Mouse (Mus musculus): ENCODE data around the gene Neurl3. TPM values are rescaled to one million over a fixed set of nuclear protein-coding genes. Genes with fewer than 3 reads are reported as not detected.
A peak's percentile ranks its signal among the peaks of the same experiment; 100 is the strongest.

Neurl3 gene
- polyA plus RNA-seq, 1 experiment from 2014 or later: 0.90 TPM

DNA sequence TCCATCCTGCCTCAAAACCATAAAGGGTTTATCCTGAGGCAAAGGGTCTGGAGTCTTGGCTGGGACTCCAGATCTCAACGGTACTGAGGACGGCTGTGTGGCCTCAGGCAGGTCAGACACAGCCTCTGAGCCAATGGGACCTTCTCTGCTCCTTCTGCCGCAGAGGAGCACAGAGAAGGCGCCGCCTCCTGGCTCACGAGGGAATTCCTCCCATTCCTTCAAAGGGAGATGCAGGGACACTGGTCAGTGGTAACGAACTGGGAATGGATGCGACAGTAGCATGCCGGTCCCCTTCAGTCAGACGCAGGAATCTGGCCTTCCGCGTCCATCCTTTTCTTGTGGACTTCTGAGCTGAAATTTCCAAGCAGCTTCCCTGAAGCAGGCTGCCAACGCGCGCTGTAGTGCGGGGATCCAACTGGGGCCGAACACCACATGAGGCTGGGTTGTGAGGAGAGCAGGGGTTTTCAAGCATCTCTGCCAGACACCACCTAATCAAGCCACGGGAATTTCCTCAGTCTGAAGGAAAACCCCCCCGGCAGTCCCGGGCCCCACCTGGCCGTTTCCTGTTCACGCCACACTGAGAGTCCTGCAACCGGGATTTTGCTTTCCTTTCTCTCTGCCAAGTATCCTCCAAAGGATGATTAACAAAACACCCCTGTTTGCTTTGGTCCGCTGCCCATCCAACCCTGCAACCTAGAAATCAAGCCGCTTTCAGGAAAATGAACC is 19.7 kb downstream of the Neurl3 start:
- ATAC-seq (ENCODE audit: insufficient number of reproducible peaks, insufficient read depth, low FRiP score, low TSS enrichment): no peak
- no peak overlapping the region for H3K9ac ChIP-seq
- 0 out of 2 replicates have a peak overlapping the region, but pooled peaks have one; percentile 41 for H3K27ac ChIP-seq
- peaks cover 26% of the 10 kb centered on the region for H3K27me3 ChIP-seq
- no peaks in the 10 kb centered on the region for H3K36me3 ChIP-seq
- H3K9me3 ChIP-seq: 0 out of 2 replicates have a peak, but pooled peaks cover 9% of the 10 kb centered on the region
- peak overlapping the region; percentile 43 for H3K4me2 ChIP-seq (replicated peaks)
- peak overlapping the region; percentile 6; the same call in 1 of the 2 replicates for H3K4me3 ChIP-seq
- H3K4me1 ChIP-seq: no peaks in the 10 kb centered on the region
- 5% methylated on average over 25 of the region's 25 CpGs for WGBS

- H3K27ac ChIP-seq: no peak overlapping the region
- H3K4me2 ChIP-seq (replicated peaks): no peak overlapping the region
- no peak overlapping the region for H3K9ac ChIP-seq
- H3K9me3 ChIP-seq: 0 out of 2 replicates have a peak, but pooled peaks cover 6% of the 10 kb centered on the region
- peaks cover 26% of the 10 kb centered on the region for H3K27me3 ChIP-seq
- 7% methylated on average over 6 of the region's 6 CpGs for WGBS
- H3K4me1 ChIP-seq: no peaks in the 10 kb centered on the region
- H3K36me3 ChIP-seq: no peaks in the 10 kb centered on the region
- no peak overlapping the region for H3K4me3 ChIP-seq
- 0 out of 2 replicates have a peak, but pooled peaks have one; percentile 4 for ATAC-seq (ENCODE audit: insufficient number of reproducible peaks, insufficient read depth, low FRiP score, low TSS enrichment)
Measured at GRCm38 (mm10) chr1:36252791-36253190, 21.7 kb downstream of the Neurl3 start.

DNA sequence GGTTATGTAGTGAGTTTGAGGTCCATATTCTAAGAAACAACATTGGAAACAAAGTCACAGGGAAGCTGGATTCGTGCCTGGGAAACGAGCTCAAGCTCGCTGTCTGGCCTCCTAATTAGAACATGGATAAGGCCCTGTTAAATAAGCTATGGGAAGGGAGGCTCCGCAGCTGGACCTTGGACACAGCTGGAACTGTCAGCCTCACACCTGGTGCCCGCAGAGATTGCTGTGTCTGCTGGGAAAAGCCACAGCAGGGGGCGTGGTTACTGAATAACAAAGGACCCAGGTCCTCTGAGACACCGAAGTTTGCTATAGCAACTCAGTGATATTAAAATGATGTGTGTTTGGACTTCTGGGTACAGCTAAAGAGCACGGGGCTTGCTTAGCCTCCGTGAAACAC is 23.1 kb downstream of the Neurl3 start:
- Histone ChIP-seq H3K4me3 (no peak overlapping the region), H3K27ac (no peak overlapping the region), H3K36me3 (no peaks in the 10 kb centered on the region), H3K27me3 (peaks cover 23% of the 10 kb centered on the region), H3K9me3 (0 out of 2 replicates have a peak, but pooled peaks cover 3% of the 10 kb centered on the region), H3K9ac (no peak overlapping the region), H3K4me2 (replicated peaks) (no peak overlapping the region), H3K4me1 (no peaks in the 10 kb centered on the region)
- no peak; the same call in 1 of the 2 replicates for ATAC-seq (ENCODE audit: insufficient number of reproducible peaks, insufficient read depth, low FRiP score, low TSS enrichment)
- WGBS: 10% methylated on average over 9 of the region's 9 CpGs

GRCm38 (mm10) chr1:36246688-36247087 is 27.8 kb downstream of the Neurl3 start:
- 59% methylated on average over 6 of the region's 6 CpGs for WGBS
- Histone ChIP-seq H3K9ac (no peak overlapping the region), H3K27ac (no peak overlapping the region), H3K36me3 (no peaks in the 10 kb centered on the region), H3K4me1 (peaks cover 11% of the 10 kb centered on the region), H3K4me3 (no peak overlapping the region), H3K4me2 (replicated peaks) (no peak overlapping the region), H3K9me3 (no peaks in the 10 kb centered on the region), H3K27me3 (no peaks in the 10 kb centered on the region)
- ATAC-seq (ENCODE audit: insufficient number of reproducible peaks, insufficient read depth, low FRiP score, low TSS enrichment): no peak

GRCm38 (mm10) chr1:36244828-36245215 is 29.7 kb downstream of the Neurl3 start:
- Histone ChIP-seq H3K36me3 (no peaks in the 10 kb centered on the region), H3K27me3 (no peaks in the 10 kb centered on the region), H3K4me3 (no peak overlapping the region), H3K9ac (no peak overlapping the region), H3K4me1 (peaks cover 11% of the 10 kb centered on the region), H3K4me2 (replicated peaks) (no peak overlapping the region), H3K9me3 (no peaks in the 10 kb centered on the region), H3K27ac (no peak overlapping the region)
- no peak for ATAC-seq (ENCODE audit: insufficient number of reproducible peaks, insufficient read depth, low FRiP score, low TSS enrichment)
- 88% methylated on average over 4 of the region's 4 CpGs for WGBS

DNA sequence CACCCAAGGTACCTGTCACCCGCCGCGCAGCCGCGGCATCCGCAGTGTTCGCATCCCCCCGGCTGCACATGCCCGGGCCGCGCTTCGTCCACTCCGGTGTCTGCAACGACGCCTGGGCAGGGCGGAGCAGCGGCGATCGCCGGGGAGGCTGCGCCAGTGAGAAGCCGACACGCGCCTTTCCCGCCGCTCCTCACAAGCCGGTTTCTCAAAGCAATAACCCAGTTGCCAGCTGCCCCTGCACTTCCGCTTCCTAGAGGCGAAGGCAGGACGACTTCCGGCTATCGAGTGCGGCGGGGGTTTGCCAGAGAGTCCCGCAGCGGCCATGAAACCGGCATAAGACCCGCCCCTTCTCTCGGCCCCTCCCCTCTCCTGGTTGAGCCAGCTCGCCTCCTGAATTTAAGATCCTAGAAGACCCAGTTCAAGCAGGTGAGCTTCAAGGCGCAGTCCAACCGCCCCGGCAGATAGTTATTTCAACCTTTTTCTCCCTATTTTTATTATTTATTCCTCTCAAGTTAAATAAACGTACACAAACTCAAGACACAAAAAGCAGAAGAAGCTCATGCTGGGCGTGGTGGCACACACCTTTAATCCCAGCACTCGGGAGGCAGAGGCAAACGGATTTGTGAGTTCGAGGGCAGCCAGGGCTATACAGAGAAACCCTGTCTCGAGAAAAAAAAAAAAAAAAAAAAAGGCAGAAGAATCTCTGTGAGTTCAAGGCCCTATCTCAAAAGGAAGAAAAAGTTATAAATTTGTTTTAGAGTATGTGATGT is 30.2 kb downstream of the Neurl3 start, which contains the start of gene Uggt1:
Uggt1 (minus strand) TSS at position 663 of the 770 bp plus-strand sequence.
- Histone ChIP-seq H3K27me3 (no peaks in the 10 kb centered on the region), H3K9me3 (no peaks in the 10 kb centered on the region), H3K9ac (peak within 1 kb of the TSS; percentile 79), H3K4me1 (peaks cover 11% of the 10 kb centered on the region), H3K4me3 (peak within 1 kb of the TSS; percentile 98), H3K36me3 (no peaks in the 10 kb centered on the region), H3K27ac (peak within 1 kb of the TSS; percentile 80), H3K4me2 (replicated peaks) (peak within 1 kb of the TSS; percentile 85)
- ATAC-seq (ENCODE audit: insufficient number of reproducible peaks, insufficient read depth, low FRiP score, low TSS enrichment): peak; percentile 95
- 3% methylated on average over 49 of the region's 49 CpGs for WGBS

GRCm38 (mm10) chr1:36243447-36244057 is 30.9 kb downstream of the Neurl3 start:
- no peak for ATAC-seq (ENCODE audit: insufficient number of reproducible peaks, insufficient read depth, low FRiP score, low TSS enrichment)
- Histone ChIP-seq H3K36me3 (no peaks in the 10 kb centered on the region), H3K27me3 (no peaks in the 10 kb centered on the region), H3K27ac (peak overlapping the region; percentile 80), H3K9me3 (no peaks in the 10 kb centered on the region), H3K9ac (peak overlapping the region; percentile 79), H3K4me1 (peaks cover 11% of the 10 kb centered on the region), H3K4me2 (replicated peaks) (peak overlapping the region; percentile 85), H3K4me3 (peak overlapping the region; percentile 98)
- WGBS: 2% methylated on average over 21 of the region's 21 CpGs

DNA sequence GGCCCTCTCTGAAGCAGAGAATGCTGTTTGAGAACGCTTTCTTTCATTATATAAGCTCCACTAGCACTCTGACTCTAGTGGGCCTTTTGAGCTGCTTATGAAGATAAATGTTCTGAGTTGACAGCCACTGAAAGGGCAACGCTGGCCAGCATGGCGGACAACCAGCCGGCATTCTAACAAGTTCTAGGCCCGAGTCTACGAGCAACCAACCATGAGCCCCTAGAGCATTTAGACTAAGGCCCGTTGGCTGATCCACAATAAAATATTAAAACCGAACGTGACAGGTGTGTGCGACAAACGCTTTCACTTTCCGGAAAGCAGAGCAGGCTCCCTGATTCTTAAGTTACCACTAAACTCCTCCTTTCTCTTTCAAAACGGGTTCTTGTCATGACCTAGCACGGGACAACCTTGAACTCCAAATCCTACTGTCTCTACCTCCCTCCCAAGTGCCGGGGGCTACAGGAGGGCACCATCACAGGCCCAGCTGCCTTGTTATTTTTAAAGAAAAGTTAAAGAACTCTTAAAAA is 32.5 kb downstream of the Neurl3 start:
- H3K36me3 ChIP-seq: no peaks in the 10 kb centered on the region
- H3K4me1 ChIP-seq: peaks cover 11% of the 10 kb centered on the region
- H3K4me3 ChIP-seq: no peak overlapping the region
- H3K9ac ChIP-seq: no peak overlapping the region
- H3K27me3 ChIP-seq: no peaks in the 10 kb centered on the region
- H3K27ac ChIP-seq: no peak overlapping the region
- no peak overlapping the region for H3K4me2 ChIP-seq (replicated peaks)
- ATAC-seq (ENCODE audit: insufficient number of reproducible peaks, insufficient read depth, low FRiP score, low TSS enrichment): no peak
- no peaks in the 10 kb centered on the region for H3K9me3 ChIP-seq
- 88% methylated on average over 15 of the region's 15 CpGs for WGBS

- Histone ChIP-seq H3K9ac (no peak overlapping the region), H3K4me1 (peaks cover 11% of the 10 kb centered on the region), H3K4me2 (replicated peaks) (no peak overlapping the region), H3K36me3 (no peaks in the 10 kb centered on the region), H3K9me3 (no peaks in the 10 kb centered on the region), H3K27me3 (no peaks in the 10 kb centered on the region), H3K27ac (no peak overlapping the region), H3K4me3 (no peak overlapping the region)
- no peak for ATAC-seq (ENCODE audit: insufficient number of reproducible peaks, insufficient read depth, low FRiP score, low TSS enrichment)
- 42% methylated on average over 6 of the region's 6 CpGs for WGBS
Measured at GRCm38 (mm10) chr1:36240176-36240575, 34.3 kb downstream of the Neurl3 start.

GRCm38 (mm10) chr1:36239396-36239795 is 35.1 kb downstream of the Neurl3 start:
- Histone ChIP-seq H3K27me3 (no peaks in the 10 kb centered on the region), H3K36me3 (no peaks in the 10 kb centered on the region), H3K4me1 (peaks cover 11% of the 10 kb centered on the region), H3K9ac (no peak overlapping the region; the same call in 1 of the 2 replicates), H3K4me2 (replicated peaks) (no peak overlapping the region), H3K9me3 (no peaks in the 10 kb centered on the region), H3K4me3 (no peak overlapping the region), H3K27ac (no peak overlapping the region)
- no peak for ATAC-seq (ENCODE audit: insufficient number of reproducible peaks, insufficient read depth, low FRiP score, low TSS enrichment)
- WGBS: 86% methylated on average over 10 of the region's 10 CpGs

DNA sequence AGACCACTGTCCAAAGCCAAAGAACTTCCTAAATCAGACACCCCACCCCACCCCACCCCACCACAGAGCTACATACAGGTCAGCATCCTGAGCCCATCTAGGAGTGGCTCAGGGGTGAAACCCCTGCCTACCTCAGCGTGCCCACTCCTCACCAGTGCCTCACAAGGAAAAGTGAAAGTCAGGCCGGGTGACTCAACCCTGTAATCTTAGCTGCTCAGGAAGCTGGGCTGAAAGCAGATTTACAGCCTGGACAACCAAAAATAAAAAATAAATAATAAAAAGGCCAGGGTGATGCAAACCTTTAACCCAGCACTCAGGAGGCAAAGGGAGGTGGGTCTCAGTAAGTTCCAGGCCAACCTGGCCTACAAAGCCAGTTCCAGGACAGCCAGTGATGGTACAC is 38.6 kb downstream of the Neurl3 start:
- H3K36me3 ChIP-seq: peaks cover 9% of the 10 kb centered on the region
- H3K4me2 ChIP-seq (replicated peaks): no peak overlapping the region
- no peak overlapping the region for H3K27ac ChIP-seq
- H3K9ac ChIP-seq: no peak overlapping the region
- no peaks in the 10 kb centered on the region for H3K27me3 ChIP-seq
- H3K9me3 ChIP-seq: no peaks in the 10 kb centered on the region
- ATAC-seq (ENCODE audit: insufficient number of reproducible peaks, insufficient read depth, low FRiP score, low TSS enrichment): no peak
- H3K4me3 ChIP-seq: no peak overlapping the region
- no peaks in the 10 kb centered on the region for H3K4me1 ChIP-seq
- 92% methylated on average over 2 of the region's 2 CpGs for WGBS

Data from embryonic facial prominence, embryonic 12.5 days (tissue).